Mouse (Mus musculus): ENCODE measurements at regions not wholly inside any gene's neighbourhood (a gene's known extent, or its start where the extent isn't known, plus 50 kb on each side); places are given as distances from the start of the nearest gene placed in this dataset.
"Not testable (repeated sequence)": the region's sequence is repeated elsewhere in the genome, so short reads cannot be mapped to it uniquely, and the experiment has no call there.

- no peak for DNase-seq (ENCODE audit: low read depth, low spot score)
Observed at GRCm38 (mm10) chr10:118602922-118603321, 162.1 kb downstream of the Ifng start.

- no peak for DNase-seq (ENCODE audit: low read depth, low spot score)
Observed at GRCm38 (mm10) chr10:118603857-118604414, 163.1 kb downstream of the Ifng start.

- no peak for DNase-seq (ENCODE audit: low read depth, low spot score)
Observed at GRCm38 (mm10) chr10:118605156-118605821, 164.4 kb downstream of the Ifng start.

GRCm38 (mm10) chr10:118607418-118607817, 166.6 kb downstream of the Ifng start:
- DNase-seq (ENCODE audit: low read depth, low spot score) = no peak

- DNase-seq (ENCODE audit: low read depth, low spot score) = no peak
Observed at GRCm38 (mm10) chr10:118608376-118609145, 167.7 kb downstream of the Ifng start.

GRCm38 (mm10) chr10:118609157-118609556, 168.3 kb downstream of the Ifng start:
- no peak for DNase-seq (ENCODE audit: low read depth, low spot score)

- DNase-seq (ENCODE audit: low read depth, low spot score) = no peak
Observed at GRCm38 (mm10) chr10:118610868-118611461, 170.1 kb downstream of the Ifng start.

- DNase-seq (ENCODE audit: low read depth, low spot score) = no peak
Observed at GRCm38 (mm10) chr10:118612091-118612490, 171.2 kb downstream of the Ifng start.

GRCm38 (mm10) chr10:118613056-118613695, 172.3 kb downstream of the Ifng start:
- DNase-seq (ENCODE audit: low read depth, low spot score) = no peak

GRCm38 (mm10) chr10:118614251-118614865, 173.5 kb downstream of the Ifng start:
- DNase-seq (ENCODE audit: low read depth, low spot score) = no peak

- DNase-seq (ENCODE audit: low read depth, low spot score) = no peak
Observed at GRCm38 (mm10) chr10:118615131-118616020, 174.5 kb downstream of the Ifng start.

GRCm38 (mm10) chr10:118616031-118616615, 175.3 kb downstream of the Ifng start:
- no peak for DNase-seq (ENCODE audit: low read depth, low spot score)

GRCm38 (mm10) chr10:118617291-118618044, 176.6 kb downstream of the Ifng start:
- DNase-seq (ENCODE audit: low read depth, low spot score) = no peak

GRCm38 (mm10) chr10:118618251-118618650, 177.4 kb downstream of the Ifng start:
- DNase-seq (ENCODE audit: low read depth, low spot score) = not testable (repeated sequence)

- no peak for DNase-seq (ENCODE audit: low read depth, low spot score)
Observed at GRCm38 (mm10) chr10:118618766-118619600, 178.1 kb downstream of the Ifng start.

- no peak for DNase-seq (ENCODE audit: low read depth, low spot score)
Observed at GRCm38 (mm10) chr10:118619601-118620000, 178.8 kb downstream of the Ifng start.

GRCm38 (mm10) chr10:118620611-118621010, 179.8 kb downstream of the Ifng start:
- no peak for DNase-seq (ENCODE audit: low read depth, low spot score)

GRCm38 (mm10) chr10:118621546-118621945, 180.7 kb downstream of the Ifng start:
- DNase-seq (ENCODE audit: low read depth, low spot score) = no peak
